Mouse (Mus musculus): ENCODE results near the gene Cacna1i. TPM values are rescaled to one million over a fixed set of nuclear protein-coding genes. Genes with fewer than 3 reads are reported as not detected.
A peak's percentile ranks its signal among the peaks of the same experiment; 100 is the strongest.

The Cacna1i gene
- total RNA-seq, 1 experiment from 2014 or later = not detected

DNA sequence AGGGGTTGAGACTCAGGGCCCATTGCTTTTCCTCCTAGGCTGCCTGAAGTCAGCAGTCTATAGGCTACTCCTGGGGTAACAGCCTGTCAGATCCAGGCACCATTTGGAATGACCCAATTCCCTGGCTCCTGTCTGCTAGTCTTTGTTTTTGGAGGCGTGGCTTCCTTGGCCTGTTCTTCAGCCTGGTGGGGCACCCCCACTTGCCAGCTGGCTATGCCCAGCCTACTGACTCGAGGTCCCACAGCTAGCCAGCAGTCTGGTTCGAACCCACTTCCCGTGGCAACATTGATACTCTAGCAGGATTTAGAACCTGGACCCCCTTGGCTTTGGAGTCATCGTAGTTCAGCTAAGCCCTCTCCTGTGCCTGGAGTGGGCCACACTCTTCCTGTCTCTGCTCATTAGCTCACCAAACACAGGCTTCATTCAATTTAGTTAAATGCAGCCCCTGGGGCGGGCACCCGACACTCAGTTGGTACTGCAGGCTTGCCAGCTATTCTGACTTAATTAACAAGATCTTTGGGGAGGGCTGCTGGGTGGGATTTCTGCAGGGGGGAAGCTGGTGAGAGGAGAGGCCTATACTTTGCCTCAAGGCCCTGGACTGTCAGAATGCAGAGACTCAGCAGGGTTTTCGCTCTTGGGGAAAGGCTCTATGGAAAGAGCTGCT lies 75.6 kb downstream of the Cacna1i start:
- no peak for ATAC-seq (replicated peaks in 1 of 2; ENCODE audit: insufficient read depth in 1 of 2, low FRiP score in 2 of 2, low TSS enrichment in 1 of 2, low read depth in 1 of 2, poor library complexity in 2 of 2, severe bottlenecking in 2 of 2)

DNA sequence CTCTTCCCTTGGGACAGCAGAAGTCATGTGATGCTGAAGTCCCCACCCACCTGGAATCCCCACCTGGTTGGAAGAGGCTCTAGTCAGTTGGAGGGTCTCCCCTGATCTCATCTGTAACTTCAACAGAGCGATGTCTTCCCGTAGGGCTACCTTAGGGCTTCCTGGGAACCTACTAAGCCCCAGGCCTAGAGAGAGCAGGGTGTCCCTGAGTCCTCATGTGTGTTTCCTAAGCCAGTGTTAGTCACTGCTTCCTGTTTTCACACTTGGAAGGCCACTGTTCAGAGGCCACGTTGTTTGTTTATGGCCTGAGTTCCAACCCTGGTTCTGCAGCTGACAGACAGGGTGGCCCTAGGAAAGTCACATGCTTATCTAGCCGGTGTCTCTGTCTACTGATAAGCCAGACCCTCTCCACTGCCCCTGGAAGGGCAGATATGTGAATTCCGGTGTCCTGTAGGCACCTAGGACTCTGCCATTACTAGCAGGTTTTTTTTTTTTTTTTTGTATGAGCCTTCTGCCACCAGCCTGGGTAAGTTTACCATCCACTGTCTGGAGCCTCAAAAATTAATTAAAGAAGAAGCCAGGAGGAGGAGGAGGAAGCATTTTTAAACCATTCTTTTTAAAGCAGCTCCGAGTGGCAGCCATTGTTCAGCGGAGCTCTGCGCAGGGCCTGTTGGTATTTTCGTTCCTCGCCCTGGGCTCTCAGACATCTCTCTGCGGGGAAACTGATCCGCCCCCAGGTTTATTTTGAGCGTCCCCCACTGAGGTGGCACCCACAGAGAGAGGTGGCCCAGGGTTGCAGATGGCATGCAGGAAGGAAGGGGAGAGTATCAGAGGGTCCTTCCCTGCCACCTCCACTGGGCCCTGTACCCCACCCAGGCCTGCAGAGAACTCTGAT lies 77.0 kb downstream of the Cacna1i start:
- ATAC-seq (replicated peaks in 1 of 2; ENCODE audit: insufficient read depth in 1 of 2, low FRiP score in 2 of 2, low TSS enrichment in 1 of 2, low read depth in 1 of 2, poor library complexity in 2 of 2, severe bottlenecking in 2 of 2) = no peak

GRCm38 (mm10) chr15:80366899-80367298 lies 79.9 kb downstream of the Cacna1i start:
- ATAC-seq (replicated peaks in 1 of 2; ENCODE audit: insufficient read depth in 1 of 2, low FRiP score in 2 of 2, low TSS enrichment in 1 of 2, low read depth in 1 of 2, poor library complexity in 2 of 2, severe bottlenecking in 2 of 2) = no peak

- no peak for ATAC-seq (replicated peaks in 1 of 2; ENCODE audit: insufficient read depth in 1 of 2, low FRiP score in 2 of 2, low TSS enrichment in 1 of 2, low read depth in 1 of 2, poor library complexity in 2 of 2, severe bottlenecking in 2 of 2)
These were observed 86.4 kb downstream of the Cacna1i start for GRCm38 (mm10) chr15:80373219-80373964.

- ATAC-seq (replicated peaks in 1 of 2; ENCODE audit: insufficient read depth in 1 of 2, low FRiP score in 2 of 2, low TSS enrichment in 1 of 2, low read depth in 1 of 2, poor library complexity in 2 of 2, severe bottlenecking in 2 of 2) = no peak
These were observed 87.8 kb downstream of the Cacna1i start for GRCm38 (mm10) chr15:80374854-80375253.

DNA sequence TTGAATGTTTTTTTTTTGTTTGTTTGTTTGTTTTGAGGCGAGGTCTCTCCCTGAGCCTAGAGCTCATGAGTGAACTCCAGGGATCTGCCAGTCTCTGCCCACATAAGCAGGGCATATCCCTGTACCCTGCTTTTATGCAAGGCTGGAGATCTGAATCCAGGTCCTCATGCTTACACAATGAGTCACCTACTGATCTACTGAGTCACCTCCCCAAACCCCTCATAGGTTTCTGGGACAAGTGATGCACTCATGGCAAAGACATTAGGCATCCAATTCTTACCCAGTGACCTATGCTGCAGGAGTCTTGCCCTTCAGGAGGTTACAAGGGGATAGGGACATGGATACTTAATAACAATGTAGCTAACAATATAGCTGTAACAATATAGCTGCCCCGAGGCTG lies 100.1 kb downstream of the Cacna1i start:
- no peak for ATAC-seq (replicated peaks in 1 of 2; ENCODE audit: insufficient read depth in 1 of 2, low FRiP score in 2 of 2, low TSS enrichment in 1 of 2, low read depth in 1 of 2, poor library complexity in 2 of 2, severe bottlenecking in 2 of 2)

DNA sequence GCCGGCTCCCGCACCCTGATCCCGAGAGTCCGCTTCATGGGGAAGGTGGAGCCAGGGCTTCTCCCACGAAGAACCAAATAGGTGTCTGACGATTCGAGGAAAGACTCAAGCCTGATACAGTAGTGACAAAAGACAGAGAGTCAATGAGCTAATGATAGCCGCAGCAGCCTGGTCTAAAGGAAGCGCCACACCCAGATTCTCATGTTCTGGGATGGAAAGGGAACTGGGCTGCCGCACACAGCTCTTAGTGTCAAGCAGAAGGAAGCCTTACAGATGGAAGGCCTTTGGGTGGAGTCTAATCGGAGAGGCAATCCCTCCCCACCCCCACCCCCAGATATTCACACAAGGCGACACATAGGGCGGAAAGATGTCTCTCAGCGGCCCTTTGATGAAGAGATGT lies 104.8 kb downstream of the Cacna1i start:
- no peak for ATAC-seq (replicated peaks in 1 of 2; ENCODE audit: insufficient read depth in 1 of 2, low FRiP score in 2 of 2, low TSS enrichment in 1 of 2, low read depth in 1 of 2, poor library complexity in 2 of 2, severe bottlenecking in 2 of 2)

DNA sequence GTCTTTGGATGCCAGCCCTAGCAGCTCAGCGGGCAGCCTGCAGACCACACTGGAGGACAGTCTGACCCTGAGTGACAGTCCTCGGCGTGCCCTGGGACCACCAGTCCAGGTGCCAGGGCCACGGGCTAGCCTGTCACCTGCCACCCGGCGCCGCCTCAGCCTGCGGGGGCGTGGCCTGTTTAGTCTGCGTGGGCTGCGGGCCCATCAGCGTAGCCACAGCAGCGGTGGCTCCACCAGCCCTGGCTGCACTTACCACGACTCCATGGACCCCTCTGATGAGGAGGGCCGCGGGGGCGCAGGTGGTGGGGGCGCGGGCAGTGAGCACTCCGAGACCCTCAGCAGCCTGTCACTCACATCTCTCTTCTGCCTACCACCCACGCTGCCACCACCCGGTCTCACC lies 108.0 kb downstream of the Cacna1i start:
- ATAC-seq (replicated peaks in 1 of 2; ENCODE audit: insufficient read depth in 1 of 2, low FRiP score in 2 of 2, low TSS enrichment in 1 of 2, low read depth in 1 of 2, poor library complexity in 2 of 2, severe bottlenecking in 2 of 2) = no peak

- no peak for ATAC-seq (replicated peaks in 1 of 2; ENCODE audit: insufficient read depth in 1 of 2, low FRiP score in 2 of 2, low TSS enrichment in 1 of 2, low read depth in 1 of 2, poor library complexity in 2 of 2, severe bottlenecking in 2 of 2)
These were observed 112.4 kb downstream of the Cacna1i start for GRCm38 (mm10) chr15:80399451-80399850.

DNA sequence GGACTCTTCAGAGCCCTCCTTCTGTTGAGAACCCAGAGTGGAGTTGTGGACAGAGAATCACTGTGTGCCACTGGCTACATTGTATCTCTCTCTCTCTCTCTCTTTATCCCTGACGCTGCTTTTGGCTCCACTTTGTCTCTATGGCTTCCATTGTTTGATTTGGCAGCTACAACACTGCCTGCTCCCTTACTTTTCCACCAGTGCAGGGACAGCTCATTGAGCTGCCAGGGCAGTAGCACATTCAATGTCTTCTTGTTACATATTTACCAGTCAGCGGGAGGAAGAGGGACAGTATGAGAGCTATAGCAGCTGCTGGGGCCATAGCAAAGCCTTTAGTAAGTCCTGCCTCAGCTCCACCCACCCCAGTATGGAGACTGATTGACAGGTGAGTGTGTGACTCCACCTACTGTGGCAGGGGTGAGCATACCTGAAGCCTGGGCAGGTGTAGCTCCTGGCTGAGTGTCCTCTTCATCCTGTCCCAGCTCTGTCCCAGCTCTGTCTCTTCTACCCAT lies 114.4 kb downstream of the Cacna1i start:
- no peak for ATAC-seq (replicated peaks in 1 of 2; ENCODE audit: insufficient read depth in 1 of 2, low FRiP score in 2 of 2, low TSS enrichment in 1 of 2, low read depth in 1 of 2, poor library complexity in 2 of 2, severe bottlenecking in 2 of 2)

DNA sequence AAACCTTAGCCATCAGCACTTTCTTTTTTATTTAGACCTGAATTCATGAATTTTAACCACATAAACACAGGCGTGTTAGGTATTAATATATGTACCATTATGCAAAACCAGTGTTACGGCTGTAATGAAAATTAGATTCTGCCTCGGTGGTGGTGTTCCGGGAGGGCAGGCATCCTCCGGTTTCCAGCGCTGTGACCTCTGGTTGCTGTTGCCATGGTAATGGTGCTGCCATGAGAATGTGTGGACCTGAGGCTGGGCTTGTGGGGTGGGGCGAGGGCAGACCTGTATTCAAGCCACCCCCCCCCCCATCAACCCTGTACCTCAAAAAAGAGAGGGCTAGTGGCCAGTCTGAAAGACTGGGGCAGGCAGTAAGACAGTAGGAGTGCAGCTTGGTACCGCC lies 114.9 kb downstream of the Cacna1i start:
- no peak for ATAC-seq (replicated peaks in 1 of 2; ENCODE audit: insufficient read depth in 1 of 2, low FRiP score in 2 of 2, low TSS enrichment in 1 of 2, low read depth in 1 of 2, poor library complexity in 2 of 2, severe bottlenecking in 2 of 2)

DNA sequence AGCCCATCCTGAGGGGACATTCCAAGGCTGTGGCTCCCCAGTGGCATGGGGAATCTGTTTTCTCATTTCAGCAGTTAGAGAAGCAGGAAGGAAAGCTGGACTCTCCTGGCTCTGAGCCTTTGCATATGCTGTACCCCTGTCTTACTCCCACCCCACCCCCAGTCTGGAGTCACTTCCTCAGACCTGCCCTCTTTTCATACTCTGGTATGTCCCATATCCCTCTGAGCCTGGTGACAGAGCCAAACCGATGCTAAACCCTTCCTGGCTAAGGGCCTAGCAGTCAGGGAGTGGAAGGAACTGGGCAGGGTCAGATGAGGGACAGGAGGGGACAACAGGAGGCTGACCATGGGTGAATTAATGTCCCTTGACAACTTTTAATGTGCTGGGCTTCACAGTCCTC lies 120.8 kb downstream of the Cacna1i start:
- 0 out of 4 replicates have a peak, but pooled peaks of 1 of the 2 experiments have one; percentile 10 for ATAC-seq (replicated peaks in 1 of 2; ENCODE audit: insufficient read depth in 1 of 2, low FRiP score in 2 of 2, low TSS enrichment in 1 of 2, low read depth in 1 of 2, poor library complexity in 2 of 2, severe bottlenecking in 2 of 2)

DNA sequence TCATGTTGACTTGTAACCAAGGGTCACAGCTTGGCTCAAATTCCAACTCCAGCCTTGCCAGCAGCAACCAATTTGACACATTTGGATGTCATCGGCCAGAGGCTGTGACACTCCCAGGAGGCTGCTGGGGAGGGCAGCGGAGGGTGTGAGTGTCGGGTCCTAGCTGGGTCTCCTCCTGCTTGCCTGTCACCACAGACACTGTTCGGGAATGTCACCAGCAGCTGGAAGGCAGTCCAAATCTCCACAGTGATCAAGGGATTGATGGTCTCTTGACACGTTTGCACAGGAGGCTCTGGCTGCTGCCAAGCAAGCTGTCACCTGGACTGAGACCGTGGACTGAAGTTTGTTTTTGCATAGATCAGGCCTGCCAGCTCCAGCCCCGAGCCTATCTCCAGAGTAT lies 123.6 kb downstream of the Cacna1i start:
- no peak for ATAC-seq (replicated peaks in 1 of 2; ENCODE audit: insufficient read depth in 1 of 2, low FRiP score in 2 of 2, low TSS enrichment in 1 of 2, low read depth in 1 of 2, poor library complexity in 2 of 2, severe bottlenecking in 2 of 2)

DNA sequence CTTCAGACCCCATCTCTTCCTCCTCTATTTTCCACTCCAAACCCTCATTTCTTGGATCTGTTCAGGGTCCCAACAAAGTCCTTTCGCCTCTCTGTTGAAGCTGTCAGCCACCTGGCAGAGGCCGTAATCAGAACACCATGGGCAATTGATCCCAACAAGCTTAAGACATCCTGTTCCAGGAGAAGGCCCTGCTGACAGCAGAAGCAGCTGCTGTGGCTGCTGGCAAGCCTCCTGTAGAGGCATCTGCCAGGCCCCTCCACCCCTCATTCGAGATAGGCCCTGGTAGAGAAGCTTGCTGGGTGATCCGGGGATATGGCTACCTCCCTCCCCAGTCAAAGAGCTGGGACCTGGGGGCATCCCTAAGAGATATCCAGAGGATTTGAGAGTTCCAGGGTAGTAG lies 126.0 kb downstream of the Cacna1i start:
- ATAC-seq (replicated peaks in 1 of 2; ENCODE audit: insufficient read depth in 1 of 2, low FRiP score in 2 of 2, low TSS enrichment in 1 of 2, low read depth in 1 of 2, poor library complexity in 2 of 2, severe bottlenecking in 2 of 2) = no peak

- no peak for ATAC-seq (replicated peaks in 1 of 2; ENCODE audit: insufficient read depth in 1 of 2, low FRiP score in 2 of 2, low TSS enrichment in 1 of 2, low read depth in 1 of 2, poor library complexity in 2 of 2, severe bottlenecking in 2 of 2)
These were observed 127.1 kb downstream of the Cacna1i start for GRCm38 (mm10) chr15:80413988-80414721.

DNA sequence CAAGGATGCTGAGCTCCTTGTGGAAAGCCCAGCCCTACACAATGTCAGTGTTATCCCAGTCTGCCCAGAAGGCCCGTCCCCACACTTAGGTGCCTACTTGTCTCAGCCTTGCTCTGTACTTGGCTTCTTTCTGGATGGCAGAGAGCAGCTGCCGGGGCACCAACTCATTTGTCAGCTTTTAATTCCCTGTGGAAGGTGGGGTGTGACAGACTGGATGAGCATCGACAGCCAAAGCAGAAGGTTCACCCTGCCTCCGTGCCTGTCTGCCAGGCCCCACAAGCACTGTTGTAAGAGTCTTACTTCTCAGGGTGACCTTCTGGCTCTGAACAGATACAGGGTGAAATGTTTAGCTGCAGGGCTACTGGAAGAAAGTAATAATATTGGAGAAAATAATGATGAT lies 128.1 kb downstream of the Cacna1i start:
- ATAC-seq (replicated peaks in 1 of 2; ENCODE audit: insufficient read depth in 1 of 2, low FRiP score in 2 of 2, low TSS enrichment in 1 of 2, low read depth in 1 of 2, poor library complexity in 2 of 2, severe bottlenecking in 2 of 2) = no peak

DNA sequence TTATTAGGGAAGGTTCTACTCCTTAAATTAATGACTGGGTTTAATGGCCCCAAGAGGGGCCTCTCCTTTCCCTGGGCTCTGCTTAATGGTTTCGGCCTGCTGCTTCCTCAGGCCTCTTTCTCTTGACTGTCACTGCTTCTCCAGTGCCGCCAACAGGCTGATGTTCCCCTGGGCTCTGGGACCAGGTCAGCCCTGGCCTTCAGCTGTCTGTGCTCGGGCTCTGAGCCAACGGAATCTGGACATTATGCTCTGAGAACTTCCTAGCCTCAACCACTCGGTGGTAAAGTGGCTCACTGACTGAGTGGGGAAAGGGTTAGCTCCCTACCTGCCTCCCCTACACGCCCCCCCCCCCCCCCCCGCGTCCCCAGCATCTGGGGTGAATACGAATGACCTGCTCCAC lies 130.0 kb downstream of the Cacna1i start:
- no peak for ATAC-seq (replicated peaks in 1 of 2; ENCODE audit: insufficient read depth in 1 of 2, low FRiP score in 2 of 2, low TSS enrichment in 1 of 2, low read depth in 1 of 2, poor library complexity in 2 of 2, severe bottlenecking in 2 of 2)
